8 mouse cellular contexts compared by ENCODE assay signal in the genomic region with DNA sequence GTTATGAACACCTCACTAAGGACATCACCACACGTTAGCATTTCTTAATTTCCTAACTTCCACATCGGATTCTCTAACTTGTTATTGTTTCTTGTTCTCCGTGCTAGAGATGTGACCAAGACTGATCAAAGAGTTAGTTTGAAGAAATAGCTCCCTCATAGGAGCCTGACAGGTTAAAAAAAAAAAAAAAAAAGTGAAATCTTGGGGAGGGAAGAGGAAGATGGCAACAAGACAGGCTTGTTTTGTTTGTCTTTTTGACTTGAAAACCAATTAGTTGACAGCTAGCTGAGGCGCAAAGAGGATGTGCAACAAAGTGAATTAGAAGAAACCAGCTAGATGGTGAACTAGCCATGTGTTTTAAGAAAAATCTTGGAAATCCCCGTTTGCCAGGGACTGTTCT. TPM values are rescaled to one million over a fixed set of nuclear protein-coding genes. Genes with fewer than 3 reads are reported as not detected.
DNase-seq lines count a peak whose midpoint lies in the region; ATAC-seq lines count a peak whose summit lies in the region.

No protein-coding gene starts in this region.

- H3K9ac ChIP-seq in neural tube, embryonic 11.5 days (ENCODE audit: low read length), result no peak overlapping the region
- H3K9ac ChIP-seq in embryonic facial prominence, embryonic 13.5 days, result peak overlapping the region; percentile 82; the same call in 1 of the 2 replicates

- no peaks in the 10 kb centered on the region for H3K4me1 ChIP-seq in neural tube, embryonic 11.5 days (ENCODE audit: control insufficient read depth, insufficient read depth, low read length)
- H3K4me1 ChIP-seq in embryonic facial prominence, embryonic 13.5 days, result 0 out of 2 replicates have a peak, but pooled peaks cover 3% of the 10 kb centered on the region
- peaks cover 12% of the 10 kb centered on the region; the same call in 1 of the 2 replicates for H3K4me1 ChIP-seq in limb, embryonic 10.5 days

- no peaks in the 10 kb centered on the region for H3K9me3 ChIP-seq in neural tube, embryonic 11.5 days (ENCODE audit: control insufficient read depth, low read length)
- H3K9me3 ChIP-seq in embryonic facial prominence, embryonic 13.5 days, result no peaks in the 10 kb centered on the region
- H3K9me3 ChIP-seq in limb, embryonic 10.5 days (replicated peaks), result no peaks in the 10 kb centered on the region

- no peaks in the 10 kb centered on the region for H3K27me3 ChIP-seq in neural tube, embryonic 11.5 days (ENCODE audit: control insufficient read depth, insufficient read depth, low read length)
- H3K27me3 ChIP-seq in embryonic facial prominence, embryonic 13.5 days, result no peaks in the 10 kb centered on the region
- H3K27me3 ChIP-seq in limb, embryonic 10.5 days (ENCODE audit: low read depth, poor library complexity, severe bottlenecking), result no peaks in the 10 kb centered on the region
- H3K27me3 ChIP-seq in splenic B cell, adult 2 months (ENCODE audit: control insufficient read depth, insufficient read depth, low read length, poor library complexity, severe bottlenecking), result no peaks in the 10 kb centered on the region

- DNase-seq in neural tube, embryonic 11.5 days (ENCODE audit: low spot score), result no peak
- DNase-seq in neural tube, embryonic 10.5 days (ENCODE audit: extremely low spot score, low spot score), result no peak
- DNase-seq in limb, embryonic 10.5 days (ENCODE audit: low spot score), result no peak
- DNase-seq in splenic B cell, adult 2 months (ENCODE audit: low read depth, low spot score), result peak; percentile 15
- DNase-seq in cerebellum, adult 11-12 months, result no peak
- DNase-seq in frontal cortex, postnatal 25 days (ENCODE audit: low spot score in 2 of 2), result no peak

- peak overlapping the region; percentile 40 for H3K4me2 ChIP-seq in neural tube, embryonic 11.5 days (ENCODE audit: low read depth)
- H3K4me2 ChIP-seq in embryonic facial prominence, embryonic 13.5 days, result peak overlapping the region; percentile 67

- WGBS in neural tube, embryonic 11.5 days, result 41% methylated on average over 5 of the region's 5 CpGs
- WGBS in embryonic facial prominence, embryonic 13.5 days, result 32% methylated on average over 5 of the region's 5 CpGs
- WGBS in limb, embryonic 10.5 days, result 48% methylated on average over 5 of the region's 5 CpGs

- peak overlapping the region; percentile 60 for H3K4me3 ChIP-seq in neural tube, embryonic 11.5 days (ENCODE audit: low read depth, low read length)
- H3K4me3 ChIP-seq in embryonic facial prominence, embryonic 13.5 days, result peak overlapping the region; percentile 71
- H3K4me3 ChIP-seq in limb, embryonic 10.5 days, result peak overlapping the region; percentile 75

- ATAC-seq in neural tube, embryonic 11.5 days (ENCODE audit: insufficient read depth, low FRiP score, low TSS enrichment), result no peak
- ATAC-seq in embryonic facial prominence, embryonic 13.5 days (ENCODE audit: insufficient number of reproducible peaks, insufficient read depth, low FRiP score, low TSS enrichment, low read depth), result no peak
- no peak for ATAC-seq in megakaryocyte progenitor cell, adult 5-6 weeks (replicated peaks; ENCODE audit: poor library complexity)

- no peak overlapping the region for H3K27ac ChIP-seq in neural tube, embryonic 11.5 days (ENCODE audit: low read depth, low read length)
- H3K27ac ChIP-seq in embryonic facial prominence, embryonic 13.5 days, result no peak overlapping the region
- H3K27ac ChIP-seq in limb, embryonic 10.5 days, result 0 out of 2 replicates have a peak overlapping the region, but pooled peaks have one; percentile 95

- H3K36me3 ChIP-seq in neural tube, embryonic 11.5 days (ENCODE audit: control insufficient read depth, insufficient read depth, low read length), result no peaks in the 10 kb centered on the region
- no peaks in the 10 kb centered on the region for H3K36me3 ChIP-seq in embryonic facial prominence, embryonic 13.5 days
- H3K36me3 ChIP-seq in limb, embryonic 10.5 days, result no peaks in the 10 kb centered on the region
- 0 out of 2 replicates have a peak, but pooled peaks cover 3% of the 10 kb centered on the region for H3K36me3 ChIP-seq in splenic B cell, adult 2 months (ENCODE audit: control insufficient read depth, insufficient read depth, low read length, poor library complexity, severe bottlenecking)

RNA-seq across cellular contexts. Expression of gene Echdc1, which starts 0.9 kb away (rescaled TPM):
- 24.8 and 32.0 TPM in 2 replicates for polyA plus RNA-seq in neural tube, embryonic 11.5 days (2014; fragmentation: Nextera tagmentation; extraction: Ambion mirVana)
- 20.6 and 22.4 TPM in 2 replicates for polyA plus RNA-seq in embryonic facial prominence, embryonic 13.5 days (2015; fragmentation: Nextera tagmentation; extraction: Ambion mirVana)
- polyA plus RNA-seq in limb, embryonic 10.5 days (2016; fragmentation: Nextera tagmentation; extraction: Ambion mirVana), result 20.3 and 20.5 TPM in 2 replicates
- total RNA-seq in megakaryocyte progenitor cell, adult 5-6 weeks (2015), result 17.8 and 19.2 TPM in 2 replicates
- 22.3 and 33.7 TPM in 2 replicates for total RNA-seq in megakaryocyte progenitor cell, adult 5-6 weeks (2017)

RNA-seq across cellular contexts. Expression of gene Rnf146, which starts 48.3 kb away (rescaled TPM):
- 66.5 and 75.4 TPM in 2 replicates for polyA plus RNA-seq in neural tube, embryonic 11.5 days (2014; fragmentation: Nextera tagmentation; extraction: Ambion mirVana)
- 53.3 and 60.3 TPM in 2 replicates for polyA plus RNA-seq in embryonic facial prominence, embryonic 13.5 days (2015; fragmentation: Nextera tagmentation; extraction: Ambion mirVana)
- 38.3 and 49.0 TPM in 2 replicates for polyA plus RNA-seq in limb, embryonic 10.5 days (2016; fragmentation: Nextera tagmentation; extraction: Ambion mirVana)
- total RNA-seq in megakaryocyte progenitor cell, adult 5-6 weeks (2015), result 31.0 and 34.3 TPM in 2 replicates
- total RNA-seq in megakaryocyte progenitor cell, adult 5-6 weeks (2017), result 57.5 and 61.9 TPM in 2 replicates
